Mouse (Mus musculus) olfactory bulb, adult 2 months (tissue): ENCODE data around the gene Osbp2.

ENCODE experiments used
- CTCF ChIP-seq: fragments of 200-500 bp; IDR thresholded peaks from 2 replicates; pipeline ENCODE4 v1.5.1; 2012; ENCODE audit warnings: low read depth, mild to moderate bottlenecking, low read length, moderate library complexity; ENCODE audit not compliant: insufficient read depth
- POLR2A ChIP-seq: fragments of 200-500 bp; IDR thresholded peaks from 2 replicates; pipeline ENCODE4 v1.6.1; 2012; ENCODE audit warnings: mild to moderate bottlenecking, low read depth, low read length, moderate library complexity; ENCODE audit not compliant: insufficient read depth

- no peak for TF ChIP-seq POLR2A
- no peak for TF ChIP-seq CTCF
Observed at GRCm38 (mm10) chr11:3674545-3674944, 189.2 kb downstream of the Osbp2 start.
